Mouse (Mus musculus) heart, adult 11 months (tissue): ENCODE measurements around the gene Grn.
"Not testable (repeated sequence)": the region's sequence is repeated elsewhere in the genome, so short reads cannot be mapped to it uniquely, and the experiment has no call there.

Experiments
- DNase-seq: peaks from one replicate; pipeline ENCODE4 v3.0.0; 2022

Grn gene

GRCm38 (mm10) chr11:102401898-102402500 lies 28.1 kb upstream of the Grn start:
- no peak for DNase-seq

DNA sequence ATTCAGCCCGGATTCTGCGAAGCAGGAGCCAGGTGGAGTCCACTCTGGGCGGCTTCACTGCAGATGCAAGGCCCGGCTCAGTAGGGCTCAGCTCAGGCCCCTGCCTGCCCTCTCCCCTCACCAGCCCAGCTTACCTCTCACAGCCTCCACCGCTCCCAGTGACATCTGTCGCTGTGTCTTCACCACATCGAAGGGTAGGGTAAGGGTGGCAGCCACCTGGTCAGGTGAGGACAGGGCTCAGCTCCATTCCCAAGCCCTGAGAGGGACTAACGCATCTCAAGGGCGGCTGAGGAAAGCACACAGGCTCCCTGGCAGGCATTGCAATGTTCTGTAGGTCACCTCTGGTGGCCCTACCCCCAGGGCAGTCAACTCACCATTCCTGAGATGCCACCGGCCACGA lies 26.5 kb upstream of the Grn start:
- no peak for DNase-seq

- no peak for DNase-seq
Measured at GRCm38 (mm10) chr11:102404161-102405010, 25.7 kb upstream of the Grn start.

DNA sequence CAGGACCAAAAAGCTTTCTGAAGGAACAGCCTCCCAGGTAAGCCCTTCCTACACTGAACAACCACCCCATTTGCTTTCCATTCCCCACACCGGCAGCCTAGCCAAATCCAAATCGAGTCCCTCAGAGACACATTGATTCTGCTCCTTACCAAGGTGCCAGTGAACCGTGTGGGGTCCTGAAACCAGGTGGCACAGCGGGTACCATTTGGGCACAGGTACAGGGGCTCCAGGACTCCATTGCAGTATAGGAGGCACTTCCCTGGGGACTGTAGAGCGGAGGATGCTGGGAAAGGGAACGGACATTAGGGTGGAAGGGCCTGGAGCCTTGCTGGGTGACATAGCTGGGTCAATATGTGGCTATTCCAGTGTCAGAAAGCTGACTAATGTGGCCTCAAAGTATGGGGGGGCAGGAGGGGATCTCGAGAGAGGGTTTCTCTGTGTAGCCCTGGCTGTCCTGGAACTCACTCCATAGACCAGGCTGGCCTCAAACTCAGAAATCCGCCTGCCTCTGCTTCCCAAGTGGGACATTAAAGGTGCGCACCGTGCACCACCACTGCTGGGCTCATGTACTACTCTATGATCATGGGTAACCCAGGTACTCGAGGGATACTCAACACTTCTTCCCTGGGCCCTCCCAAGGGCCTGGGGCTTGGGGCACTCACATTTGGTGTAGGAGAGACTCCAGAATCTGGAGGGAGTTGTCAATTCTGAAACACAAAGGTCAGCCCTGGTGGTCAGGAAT lies 24.4 kb upstream of the Grn start:
- no peak for DNase-seq

DNA sequence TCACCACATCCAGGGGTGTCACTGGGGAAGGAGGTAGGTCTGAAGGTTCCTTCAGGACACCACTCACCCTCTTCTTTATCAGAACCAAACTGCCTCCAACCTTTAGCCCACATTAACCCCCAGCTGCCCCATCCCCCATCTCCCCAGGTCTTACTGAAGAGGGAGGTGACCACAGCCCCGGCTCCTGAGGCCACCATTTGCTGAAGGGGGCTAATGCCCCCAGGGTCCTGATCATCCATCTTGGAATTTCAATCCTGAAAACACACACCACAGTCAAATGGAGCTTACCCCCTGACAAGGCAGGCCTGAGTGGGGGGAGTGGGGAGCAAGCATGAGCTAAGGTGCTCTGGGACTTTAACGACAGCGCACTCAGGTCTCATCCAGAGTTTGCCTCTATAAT lies 23.7 kb upstream of the Grn start:
- DNase-seq = no peak

- DNase-seq = peak; percentile 99
Measured at GRCm38 (mm10) chr11:102406900-102407833, 22.9 kb upstream of the Grn start.

GRCm38 (mm10) chr11:102407834-102408215 lies 22.3 kb upstream of the Grn start, which contains the start of gene Slc25a39:
TSS of gene Slc25a39 (minus strand) at chr11:102407946.
- no peak for DNase-seq

DNA sequence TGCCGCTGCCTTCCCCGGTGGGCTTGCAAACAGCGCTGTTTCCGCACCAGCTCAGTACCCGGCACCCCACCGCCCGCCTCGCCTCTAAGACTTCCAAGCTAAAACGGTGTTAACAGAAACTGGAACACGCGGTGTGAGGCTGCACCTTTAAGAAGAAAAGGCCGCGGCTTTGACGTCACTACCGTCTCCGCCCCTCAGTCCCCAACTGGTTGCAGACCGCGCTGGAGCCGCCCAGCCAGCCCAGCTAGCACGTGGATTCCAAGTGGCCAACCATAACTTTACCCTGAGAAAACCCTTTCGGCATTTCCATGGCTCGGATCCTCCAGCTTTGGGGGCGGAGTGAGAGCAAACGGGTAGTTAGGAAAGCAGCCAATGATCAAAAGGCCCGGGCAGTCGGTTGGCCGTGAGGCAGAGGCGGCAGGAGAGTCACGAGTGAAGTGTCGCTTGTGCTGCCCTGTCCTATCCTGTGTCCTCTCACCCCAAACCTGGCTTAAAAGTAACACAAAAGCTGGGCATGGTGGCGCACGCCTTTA lies 21.7 kb upstream of the Grn start:
- DNase-seq = peak; percentile 100

- peak; percentile 86 for DNase-seq
Measured at GRCm38 (mm10) chr11:102408888-102409794, 21.0 kb upstream of the Grn start.

DNA sequence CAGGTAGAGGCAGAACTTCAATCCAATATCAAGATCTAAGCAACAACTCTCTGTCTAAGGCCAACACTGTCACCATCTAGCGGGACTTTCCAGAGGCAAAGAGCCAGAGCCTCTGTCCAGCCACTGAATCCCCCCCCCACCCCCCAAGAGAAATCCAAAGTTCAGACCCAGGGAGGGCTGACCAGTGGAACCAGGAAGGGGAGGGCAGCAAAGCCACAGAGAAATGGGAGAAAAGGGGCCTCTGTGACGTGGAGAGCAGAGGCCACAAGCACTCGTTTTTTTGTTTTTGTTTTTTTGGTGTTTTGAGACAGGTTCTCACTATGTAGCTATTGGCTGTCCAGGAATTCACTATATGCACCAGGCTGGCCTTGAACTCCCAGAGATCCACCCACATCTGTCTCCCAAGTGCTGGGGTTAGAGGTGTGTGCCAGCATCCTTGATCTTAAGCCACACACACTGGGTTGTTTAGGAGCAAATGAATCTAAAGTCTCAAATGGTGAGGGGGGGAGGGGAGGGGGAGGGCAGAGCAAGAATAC lies 20.3 kb upstream of the Grn start:
- DNase-seq = peak; percentile 87

- not testable (repeated sequence) for DNase-seq
Measured at GRCm38 (mm10) chr11:102410345-102410744, 19.8 kb upstream of the Grn start.

- DNase-seq = no peak
Measured at GRCm38 (mm10) chr11:102411061-102411460, 19.1 kb upstream of the Grn start.

- peak; percentile 97 for DNase-seq
Measured at GRCm38 (mm10) chr11:102411704-102412103, 18.4 kb upstream of the Grn start.

GRCm38 (mm10) chr11:102413059-102413458 lies 17.1 kb upstream of the Grn start:
- peak; percentile 85 for DNase-seq

- peak; percentile 84 for DNase-seq
Measured at GRCm38 (mm10) chr11:102415034-102415802, 14.9 kb upstream of the Grn start.

- DNase-seq = peak; percentile 72
Measured at GRCm38 (mm10) chr11:102417160-102417559, 13.0 kb upstream of the Grn start.

- DNase-seq = peak; percentile 88
Measured at GRCm38 (mm10) chr11:102418887-102419286, 11.2 kb upstream of the Grn start.

DNA sequence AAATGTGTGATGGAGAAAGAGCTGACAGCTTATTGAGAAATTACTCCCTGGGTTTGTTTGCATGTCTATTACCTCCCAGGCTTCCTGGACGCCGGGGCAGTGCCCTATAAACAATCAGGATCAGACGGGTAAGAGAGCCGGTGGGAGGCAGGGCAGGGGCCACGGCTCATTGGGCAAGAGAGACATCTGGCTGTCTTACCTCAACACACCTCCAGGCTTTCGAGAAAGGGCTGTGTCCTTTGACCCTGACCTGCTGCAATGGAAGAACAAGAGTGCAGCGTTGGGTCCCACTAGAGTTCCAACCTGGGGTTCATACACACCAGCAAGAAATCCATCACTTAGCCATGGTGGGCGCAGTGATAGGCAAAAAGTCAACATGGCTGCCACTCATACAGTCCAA lies 8.6 kb upstream of the Grn start:
- DNase-seq = peak; percentile 83

DNA sequence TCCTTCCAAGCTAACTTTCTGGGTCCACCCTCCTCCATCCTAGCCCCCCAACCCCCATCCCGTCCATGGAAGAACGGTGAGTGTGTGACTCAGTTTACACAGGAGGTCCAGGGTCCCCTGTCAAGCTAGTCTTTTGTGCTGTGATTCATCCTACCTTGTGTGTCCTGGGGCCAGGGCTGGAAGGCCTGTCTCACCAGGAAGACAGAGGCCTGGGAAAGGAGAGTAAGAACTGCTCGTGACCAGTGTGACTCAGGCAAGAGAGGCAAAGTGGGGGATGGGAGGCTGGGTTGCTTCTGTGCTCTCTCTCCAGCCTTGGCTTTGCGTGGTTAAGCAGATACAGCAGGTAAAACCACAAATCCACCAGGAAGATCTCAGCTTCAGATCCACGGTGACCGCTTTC lies 5.4 kb upstream of the Grn start:
- DNase-seq = peak; percentile 89
